Mouse (Mus musculus) kidney, adult 11 months (tissue): ENCODE data around the gene C2cd5.

Experiments
- DNase-seq: peaks from one replicate; pipeline ENCODE4 v3.0.0; 2022

The C2cd5 gene

DNA sequence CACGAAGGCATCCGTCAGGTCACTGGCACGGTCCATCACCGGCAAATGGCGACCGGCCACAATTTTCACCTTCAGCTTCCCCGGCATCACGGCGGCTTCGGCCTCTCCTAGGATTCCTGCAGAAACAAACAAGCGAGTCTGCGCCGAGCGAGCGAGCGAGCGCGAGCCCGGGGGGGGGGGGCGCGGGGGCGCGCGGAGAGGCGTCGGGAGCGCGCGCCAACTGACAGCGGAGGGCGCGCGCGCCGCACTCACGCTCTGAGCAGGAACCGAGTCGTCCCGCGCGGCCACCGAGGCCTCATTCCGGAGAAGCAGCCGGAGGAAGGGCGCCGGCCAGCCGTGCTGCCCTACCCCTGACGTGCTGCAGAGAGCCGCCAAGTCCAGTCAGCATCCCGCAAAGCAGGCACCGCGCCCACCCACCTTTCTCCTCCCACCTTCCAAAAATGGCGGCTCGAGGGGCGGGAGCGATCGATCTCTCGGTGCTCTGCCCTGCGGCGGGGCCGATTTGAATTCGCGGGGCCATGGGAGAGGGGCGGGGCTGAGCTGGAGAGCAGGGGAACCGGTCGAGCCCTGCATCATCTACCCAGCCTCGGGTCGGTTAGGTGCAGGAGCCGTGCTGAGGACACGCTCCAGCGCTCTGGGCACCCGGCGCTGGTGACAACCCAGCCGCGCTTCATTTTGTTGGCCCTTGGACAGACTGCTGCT, at the start of gene C2cd5:
C2cd5 (minus strand) TSS at position 461 of the 702 bp plus-strand sequence.
- peak; percentile 96 for DNase-seq

DNA sequence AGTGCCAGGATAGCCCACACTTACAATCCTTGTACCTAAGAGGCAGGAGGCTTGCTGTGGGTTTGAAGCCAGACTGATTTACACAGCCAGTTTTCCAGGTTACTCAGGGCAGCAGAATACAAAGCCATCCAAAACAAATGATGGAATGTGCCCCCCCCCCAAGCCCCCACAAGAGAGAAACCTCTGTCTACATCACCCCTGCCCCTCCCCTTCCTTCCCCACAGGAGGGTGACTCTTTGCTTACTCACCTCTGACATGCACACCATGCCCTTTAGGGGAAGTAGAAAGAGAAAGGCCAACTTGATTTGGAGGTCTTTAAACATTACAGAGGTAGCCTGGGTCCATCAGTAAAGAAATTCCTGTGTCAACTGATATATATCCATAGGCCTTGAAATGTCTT, 48.9 kb upstream of the C2cd5 start:
- no peak for DNase-seq

DNA sequence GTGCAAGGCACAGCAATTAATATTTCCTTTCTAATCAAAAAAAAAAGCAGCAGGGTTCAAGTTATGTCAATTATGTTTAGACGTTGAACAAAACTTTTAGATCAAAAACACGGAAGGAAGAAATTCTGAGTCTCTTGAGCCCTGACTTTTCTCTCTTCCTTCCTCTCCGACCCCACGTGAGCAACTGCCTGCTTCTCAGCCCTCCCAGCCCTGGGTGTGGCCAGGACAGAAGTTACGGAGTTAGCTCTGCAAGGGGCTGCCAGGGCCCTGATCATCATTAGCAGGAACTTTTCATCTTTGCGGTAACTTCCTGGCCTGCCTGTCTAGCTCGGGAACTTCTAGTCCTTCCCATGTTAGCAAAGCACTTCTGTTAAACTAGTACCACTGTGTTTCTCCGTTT, 46.8 kb upstream of the C2cd5 start:
- peak; percentile 47 for DNase-seq

DNA sequence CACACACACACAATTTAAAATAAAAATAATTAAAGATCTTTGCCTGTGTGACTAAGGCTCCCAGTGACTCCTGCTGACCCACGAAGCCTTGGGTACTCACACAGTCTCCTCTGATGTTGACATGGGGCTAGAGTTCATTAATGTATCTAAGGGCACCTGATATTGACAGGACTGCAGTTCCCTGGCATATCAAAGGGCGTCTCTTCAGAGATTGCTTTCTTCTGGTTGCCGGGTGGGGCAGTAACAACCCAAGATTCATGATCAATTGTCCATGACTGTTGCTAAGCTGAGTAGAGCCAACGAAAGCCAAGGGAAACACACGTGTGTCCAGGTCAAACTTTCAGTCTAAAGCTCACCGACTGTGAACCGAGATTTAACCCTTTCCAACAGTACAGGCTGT, 45.1 kb upstream of the C2cd5 start:
- DNase-seq: peak; percentile 73

DNA sequence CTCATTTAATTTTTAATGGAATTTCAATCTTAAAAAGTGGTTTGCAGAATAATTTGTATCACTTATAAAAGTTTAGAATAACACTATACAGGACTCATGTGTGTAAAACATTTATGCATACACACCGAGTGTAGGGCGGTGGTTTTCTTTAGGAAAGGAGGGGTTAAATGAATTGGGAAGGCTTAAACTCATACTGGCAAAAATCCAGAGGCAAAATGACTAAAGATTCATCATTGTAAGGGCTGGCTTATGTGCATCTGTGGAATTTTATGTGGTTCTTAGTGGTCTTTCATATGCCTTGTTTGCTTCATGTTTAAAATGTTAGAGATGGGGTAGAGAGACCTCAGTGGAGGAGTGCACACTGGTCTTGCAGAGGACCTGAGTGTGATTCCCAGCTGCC, 44.6 kb upstream of the C2cd5 start:
- DNase-seq: no peak

DNA sequence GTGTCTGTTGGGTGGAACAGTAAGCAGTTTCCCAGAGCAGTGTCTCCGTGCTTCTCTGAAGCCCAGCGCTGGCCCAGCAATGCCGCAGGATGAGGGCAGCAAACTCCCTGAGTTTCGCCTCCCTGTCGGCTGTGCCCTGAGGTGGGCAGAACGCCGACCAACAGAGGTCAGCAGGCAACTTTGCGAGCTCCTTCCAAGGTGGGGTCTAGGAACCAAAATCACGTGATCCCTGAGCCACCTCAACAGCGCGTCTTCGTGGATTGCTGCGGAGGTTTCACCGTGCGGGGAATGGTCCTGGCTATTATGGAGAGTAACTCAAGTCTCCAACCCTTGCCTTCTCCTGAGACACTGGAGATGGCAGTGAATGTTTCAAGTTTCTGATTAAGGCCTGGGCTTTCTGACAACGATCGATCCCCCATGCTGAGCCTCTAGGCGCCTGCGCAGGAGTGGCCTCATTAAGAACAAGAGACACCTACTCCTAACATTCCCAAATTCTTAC, 43.9 kb upstream of the C2cd5 start:
- DNase-seq: no peak

DNA sequence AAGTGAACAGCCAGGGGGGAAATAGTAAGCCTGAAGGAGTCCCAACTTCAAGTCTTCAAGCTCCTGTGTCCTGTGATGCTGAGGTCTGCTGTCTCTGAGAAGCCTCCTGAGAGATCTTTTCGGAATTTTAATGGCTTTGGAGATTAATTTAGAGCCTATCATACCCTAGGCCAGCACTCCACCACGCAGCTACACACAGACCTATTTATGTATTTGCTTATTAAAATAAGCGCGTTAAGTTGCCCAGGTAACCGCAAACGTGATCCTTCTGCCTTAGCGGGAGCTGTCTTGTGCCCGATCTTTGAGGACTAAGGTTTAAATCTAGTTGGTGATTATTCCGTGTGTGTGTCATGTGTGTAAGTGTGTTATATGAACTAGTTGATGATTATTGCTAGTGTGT, 43.4 kb upstream of the C2cd5 start:
- DNase-seq: no peak

DNA sequence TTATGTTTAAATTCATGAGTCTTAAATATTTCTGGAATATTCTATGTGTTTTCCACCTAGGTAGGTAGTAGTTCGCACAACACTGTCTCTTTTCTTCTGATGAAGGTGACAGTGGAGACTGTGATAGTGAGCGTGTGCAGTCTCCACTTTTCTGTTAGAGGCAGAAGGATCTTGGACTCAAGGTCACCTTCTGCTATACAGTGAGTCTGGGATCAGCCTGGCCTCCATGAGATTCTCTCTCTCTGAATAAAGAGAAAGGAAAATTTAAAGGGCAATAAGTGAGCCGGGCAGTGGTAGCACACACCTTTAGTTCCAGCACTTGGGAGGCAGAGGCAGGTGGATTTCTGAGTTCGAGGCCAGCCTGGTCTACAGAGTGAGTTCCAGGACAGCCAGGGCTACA, 42.9 kb upstream of the C2cd5 start:
- no peak for DNase-seq

DNA sequence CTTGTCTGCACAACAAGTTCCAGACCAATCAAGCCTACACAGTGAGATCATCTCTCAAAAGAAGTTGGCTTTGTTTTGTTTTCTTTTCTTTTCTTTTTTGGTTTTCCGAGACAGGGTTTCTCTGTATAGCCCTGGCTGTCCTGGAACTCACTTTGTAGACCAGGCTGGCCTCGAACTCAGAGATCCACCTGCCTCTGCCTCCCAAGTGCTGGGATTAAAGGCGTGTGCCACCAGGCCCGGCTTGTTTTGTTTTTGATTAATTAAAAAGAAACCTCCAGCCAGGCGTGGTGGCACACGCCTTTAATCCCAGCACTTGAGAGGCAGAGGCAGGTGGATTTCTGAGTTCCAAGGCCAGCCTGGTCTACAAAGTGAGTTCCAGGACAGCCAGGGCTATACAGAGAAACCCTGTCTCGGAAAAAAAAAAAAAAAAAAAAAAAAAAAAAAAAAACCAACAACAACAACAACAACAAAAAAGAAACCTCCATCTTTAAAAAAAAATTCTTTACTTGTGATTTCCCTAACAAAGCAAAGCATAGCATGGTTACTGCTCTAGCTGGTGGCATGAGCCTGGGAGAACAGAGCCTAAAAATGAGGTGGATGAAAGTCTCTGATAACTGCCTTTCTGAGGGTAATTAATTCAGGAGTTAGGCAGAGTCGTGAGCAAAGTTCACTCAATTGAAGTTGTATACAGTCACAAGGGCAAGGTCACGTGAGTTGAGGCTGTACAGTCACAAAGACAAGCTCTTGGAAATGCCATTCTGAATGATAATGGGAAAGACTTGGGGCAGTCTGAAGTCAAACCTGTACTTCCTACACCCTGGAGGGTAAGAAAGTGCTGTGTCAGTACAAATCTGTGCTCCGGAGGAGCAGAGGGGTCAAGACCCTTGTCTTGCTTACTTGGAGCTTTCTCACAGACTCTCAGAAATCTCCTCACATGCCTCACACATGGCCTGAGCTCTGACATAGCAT, 42.0 kb upstream of the C2cd5 start:
- peak; percentile 69 for DNase-seq

DNA sequence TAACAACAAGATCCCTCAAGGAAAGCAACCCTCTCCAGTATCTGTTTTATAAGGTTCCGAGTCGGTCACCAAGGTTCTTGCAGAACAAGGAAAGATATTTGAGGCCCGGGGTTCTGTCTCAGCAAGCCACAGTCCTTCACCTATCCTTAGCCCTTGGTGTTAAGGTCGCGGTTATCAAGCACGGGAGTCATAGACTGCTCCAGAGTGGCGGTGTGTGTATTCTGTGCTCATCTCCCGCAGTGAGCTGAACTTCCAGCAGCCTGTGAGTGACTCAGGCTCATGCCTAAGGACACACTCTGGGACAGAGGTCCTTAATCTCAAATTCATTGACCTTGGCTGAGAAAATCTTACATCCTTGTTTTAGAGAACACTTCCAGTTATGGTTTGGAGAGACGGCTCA, 40.9 kb upstream of the C2cd5 start:
- no peak for DNase-seq

DNA sequence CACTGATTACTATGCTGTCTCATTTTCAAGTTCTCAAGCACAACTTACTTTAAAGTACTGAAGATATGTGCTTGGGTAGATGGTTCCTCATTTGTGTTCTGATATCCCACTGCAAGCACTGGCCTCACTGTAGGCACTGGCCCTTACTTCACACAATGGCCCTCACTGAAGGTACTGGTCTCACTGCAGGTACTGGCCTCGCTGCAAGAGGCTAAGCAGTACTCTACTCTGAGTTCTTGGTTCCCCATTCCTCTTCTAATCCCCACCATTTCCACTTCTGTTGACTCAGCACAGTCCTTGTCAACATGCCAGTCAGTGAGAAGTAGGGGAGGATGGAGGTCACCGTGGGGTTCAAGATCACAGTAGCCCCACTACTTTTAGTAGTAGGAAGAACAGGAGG, 39.5 kb upstream of the C2cd5 start:
- no peak for DNase-seq

DNA sequence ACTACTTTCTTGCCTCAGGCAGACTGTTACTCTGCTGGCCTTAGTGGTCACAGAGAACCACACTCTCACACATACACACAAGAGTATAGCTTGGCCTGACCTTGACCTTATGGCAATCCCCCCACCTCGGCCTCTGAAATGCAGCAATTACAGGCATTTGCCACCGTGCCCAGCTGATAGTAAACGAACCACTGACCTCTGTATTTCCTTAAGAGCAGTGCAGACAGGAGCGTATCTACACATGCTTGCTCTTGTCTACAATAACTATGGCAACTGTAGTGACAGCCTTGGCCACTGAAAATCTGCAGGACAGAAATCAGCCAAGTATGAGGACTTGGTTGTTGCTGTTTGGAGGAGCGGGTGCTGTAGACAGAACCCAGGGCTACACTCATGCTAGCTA, 37.4 kb upstream of the C2cd5 start:
- DNase-seq: no peak

DNA sequence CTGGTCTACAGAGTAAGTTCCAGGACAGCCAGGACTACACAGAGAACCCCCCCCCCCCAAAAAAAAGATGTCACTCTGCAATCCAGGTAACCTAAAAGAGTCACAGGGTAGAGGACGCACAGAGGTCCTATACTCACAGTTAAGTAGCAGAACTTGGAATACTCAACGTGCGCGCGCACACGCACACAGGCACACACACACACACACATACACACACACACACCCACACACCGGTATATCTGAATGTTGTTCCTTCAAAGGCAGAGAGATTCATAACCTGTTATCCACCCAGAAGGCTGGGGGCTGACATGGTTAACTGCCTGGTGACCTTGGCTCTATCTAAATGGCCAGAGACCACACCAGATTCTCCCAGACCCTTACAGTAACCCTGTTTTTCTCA, 36.7 kb upstream of the C2cd5 start:
- DNase-seq: no peak

DNA sequence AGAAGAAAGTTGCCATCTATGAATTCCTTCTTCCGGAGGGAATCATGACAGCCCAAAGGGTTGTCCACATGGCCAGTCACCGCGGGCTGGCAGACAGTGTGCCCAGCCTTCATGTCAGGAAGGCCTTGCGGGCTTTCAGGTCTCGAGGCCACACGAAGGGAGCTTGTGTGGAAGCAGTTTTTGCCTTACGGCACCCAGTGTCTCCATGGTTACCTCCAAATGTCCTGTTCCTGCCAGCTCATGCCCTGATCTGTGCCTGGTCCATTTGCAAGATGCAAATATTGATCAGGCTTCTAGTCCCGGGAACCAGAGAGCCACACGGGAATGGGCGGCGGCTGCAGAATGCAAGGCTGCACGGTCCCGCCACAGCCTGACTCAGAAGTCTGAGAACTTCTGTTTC, 35.2 kb upstream of the C2cd5 start:
- DNase-seq: no peak

DNA sequence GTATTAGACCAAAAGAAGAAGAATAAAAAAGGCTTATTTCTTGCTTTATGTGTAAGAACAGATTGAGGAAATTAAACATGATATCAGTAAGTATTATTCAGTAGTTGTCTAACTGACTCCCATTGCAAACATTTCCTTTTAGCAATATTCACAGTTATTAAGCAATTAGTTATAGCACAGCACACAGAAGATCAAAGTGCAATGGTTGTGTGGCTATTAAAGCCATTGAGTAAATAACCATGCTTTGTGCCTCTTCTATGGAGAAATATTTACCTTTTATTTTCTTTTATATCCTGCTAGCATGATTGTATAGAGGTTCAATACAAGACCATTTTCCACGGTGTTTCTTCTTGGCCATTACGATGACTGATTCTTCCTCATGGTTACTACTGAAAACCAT, 33.2 kb upstream of the C2cd5 start:
- no peak for DNase-seq

DNA sequence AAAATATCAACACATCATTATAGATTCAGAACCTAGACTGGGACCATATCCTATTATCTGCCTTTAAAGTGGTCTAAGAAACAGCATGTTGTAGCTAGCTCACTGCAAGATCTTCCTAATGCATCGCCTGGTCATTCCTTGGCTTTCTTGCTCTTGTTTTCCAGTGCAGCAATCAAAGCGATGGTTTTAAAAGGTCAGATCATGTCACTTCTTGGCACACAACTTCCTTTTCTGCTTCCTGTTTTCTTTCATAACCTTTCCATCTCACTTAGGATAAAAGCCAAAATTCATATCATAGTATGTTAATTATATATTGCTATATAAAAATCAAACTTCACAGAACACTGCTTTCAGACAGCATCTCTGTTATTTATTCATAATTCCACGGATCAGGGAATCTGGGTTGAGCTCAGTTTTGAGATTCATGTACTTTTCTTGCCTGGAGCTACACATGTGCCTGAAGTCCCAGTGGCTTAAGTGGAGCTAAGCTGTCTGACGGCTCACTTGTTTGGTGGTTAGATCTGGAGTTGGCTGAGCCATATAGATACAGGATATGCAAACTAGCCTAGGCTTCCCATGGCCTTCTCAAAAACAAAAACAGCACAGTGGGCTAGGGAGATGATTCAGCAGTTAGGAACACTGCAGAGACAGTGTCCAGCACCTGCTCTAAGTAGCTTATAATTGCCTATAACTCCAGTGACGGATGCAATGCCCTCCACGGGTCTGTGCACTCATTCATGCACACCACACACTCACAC, 32.1 kb upstream of the C2cd5 start:
- no peak for DNase-seq

DNA sequence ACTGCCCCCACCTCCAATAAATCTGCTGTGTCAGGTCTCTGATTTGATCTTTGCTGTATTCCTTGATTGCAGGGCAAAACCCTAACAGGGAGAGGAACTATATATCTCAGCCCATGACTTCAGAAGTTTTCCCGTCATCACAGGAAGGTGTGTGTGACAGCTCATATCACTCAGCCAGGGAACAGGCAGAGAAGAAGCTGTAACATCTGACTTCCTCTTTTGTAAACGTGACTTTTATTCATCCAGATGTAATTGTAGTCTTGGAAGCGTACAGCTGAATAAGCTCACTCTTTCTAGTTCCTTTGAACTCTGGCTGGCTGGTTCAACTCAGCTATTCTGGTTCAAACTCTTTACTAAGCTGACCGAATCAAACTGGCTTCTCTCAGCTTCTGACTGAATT, 30.5 kb upstream of the C2cd5 start:
- DNase-seq: no peak

DNA sequence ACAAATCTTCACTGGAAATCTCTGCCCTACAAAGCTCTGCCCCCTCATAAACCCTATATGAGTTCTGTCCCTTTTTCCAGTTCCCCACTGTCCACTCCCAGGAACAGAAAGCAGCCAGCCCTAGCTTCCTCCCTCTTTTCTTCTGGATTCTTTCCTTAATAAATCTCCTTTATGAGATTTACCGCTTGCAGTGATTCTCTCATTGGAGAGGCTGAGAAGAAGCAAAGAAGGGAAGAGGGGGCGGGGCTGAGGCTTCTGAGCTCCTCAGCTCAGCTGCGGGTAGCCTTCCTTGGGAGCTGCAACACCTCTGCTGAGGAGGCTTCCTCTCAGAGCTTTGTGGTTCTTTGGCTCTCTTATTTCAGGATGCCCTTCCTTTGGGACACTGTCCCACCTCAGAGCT, 30.0 kb upstream of the C2cd5 start:
- DNase-seq: no peak

DNA sequence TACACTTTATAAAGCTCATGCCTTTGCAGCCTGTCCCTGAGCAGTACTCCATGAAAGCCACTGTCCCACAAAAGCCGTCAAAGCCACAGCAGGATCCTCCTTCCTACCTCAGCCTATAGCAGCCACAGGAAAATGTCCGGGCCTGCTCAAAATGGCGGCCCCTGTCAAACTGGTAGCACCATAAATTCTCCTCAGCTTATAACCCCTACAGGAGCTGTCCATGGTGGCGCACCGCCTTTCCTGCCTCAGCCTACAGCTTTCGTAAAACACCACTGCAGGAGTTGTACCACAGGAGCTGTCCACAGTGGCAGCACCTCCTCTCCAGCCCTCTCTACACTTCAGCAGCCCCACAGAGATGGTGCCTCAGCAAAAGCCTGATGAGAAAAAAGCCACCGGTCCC, 29.5 kb upstream of the C2cd5 start:
- no peak for DNase-seq

DNA sequence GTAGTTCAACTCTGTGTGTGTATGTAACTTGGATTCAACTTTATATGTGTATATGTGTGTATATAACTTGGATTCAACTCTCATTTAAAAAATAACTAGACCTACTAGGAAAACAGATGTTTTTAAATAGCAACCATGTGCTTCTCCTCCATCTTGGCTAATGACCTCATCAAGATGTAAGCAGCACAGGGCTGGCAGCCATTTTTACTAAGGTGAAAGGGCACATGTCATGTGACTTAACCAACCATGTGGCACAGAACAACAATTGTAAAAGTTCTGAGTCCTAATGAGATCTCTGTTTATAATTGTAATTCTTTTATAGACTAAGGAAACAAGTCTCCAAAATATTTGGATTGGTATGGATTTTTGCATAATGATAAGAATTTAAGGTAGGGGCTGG, 25.8 kb upstream of the C2cd5 start:
- DNase-seq: no peak

DNA sequence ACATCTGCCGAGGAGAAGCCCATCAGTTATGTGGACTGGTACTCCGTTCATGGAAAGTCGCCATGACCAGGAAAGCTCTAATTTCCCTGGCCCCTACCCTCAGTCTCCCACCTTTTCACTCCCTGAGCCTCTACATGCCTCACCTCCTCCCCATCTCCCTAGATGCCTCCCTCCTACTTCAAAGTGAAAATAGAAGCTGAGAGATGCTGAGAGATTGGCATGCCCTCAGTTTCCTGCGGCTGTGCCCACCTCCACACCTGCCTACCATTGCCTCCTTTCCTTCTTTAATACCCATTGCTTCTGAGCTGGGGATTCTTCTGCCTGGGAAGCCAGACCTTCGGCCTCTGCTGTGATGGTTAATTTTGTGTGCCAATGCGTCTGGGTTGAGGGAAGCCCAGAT, 19.4 kb upstream of the C2cd5 start:
- no peak for DNase-seq

DNA sequence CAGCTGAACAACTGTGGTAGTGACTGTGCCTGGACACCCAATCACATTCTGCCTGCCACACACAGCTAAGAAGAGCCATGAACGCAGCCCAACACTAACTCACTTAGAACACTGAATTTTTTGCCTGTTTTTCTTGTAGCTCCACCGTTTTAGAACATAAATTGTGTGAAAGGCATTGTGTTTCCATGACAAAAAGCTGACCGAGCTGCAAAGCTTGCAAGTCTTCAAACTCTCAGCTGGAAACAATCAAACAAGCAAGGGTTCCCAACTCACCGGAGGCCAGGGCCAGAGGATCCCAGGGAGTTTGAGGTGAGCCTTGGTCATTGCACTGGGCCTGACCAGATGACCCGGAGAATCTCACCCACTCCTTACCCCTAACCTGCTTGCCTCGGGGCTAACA, 16.8 kb upstream of the C2cd5 start:
- DNase-seq: no peak

DNA sequence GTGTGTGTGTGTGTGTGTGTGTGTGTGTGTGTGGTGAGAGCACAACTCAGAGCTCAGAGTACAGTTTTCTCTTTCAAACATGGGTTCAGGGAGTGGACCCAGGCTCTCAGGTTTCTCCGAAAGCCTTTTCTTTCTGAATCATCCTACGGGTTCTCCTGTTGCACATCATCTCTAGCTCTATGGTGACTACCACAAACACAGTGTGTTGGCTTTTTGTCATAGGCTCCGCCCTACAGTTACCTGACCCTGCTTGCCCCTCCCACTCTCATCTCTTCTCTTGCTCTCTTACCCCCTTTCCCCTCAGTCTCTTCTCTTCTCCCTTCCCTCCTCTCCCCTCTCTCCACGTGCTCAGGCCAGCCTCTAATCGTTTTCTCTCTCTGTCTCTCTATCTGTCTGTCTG, 15.6 kb upstream of the C2cd5 start:
- no peak for DNase-seq
